Mouse (Mus musculus): ENCODE results near the gene D17H6S53E.

Gene D17H6S53E

DNA sequence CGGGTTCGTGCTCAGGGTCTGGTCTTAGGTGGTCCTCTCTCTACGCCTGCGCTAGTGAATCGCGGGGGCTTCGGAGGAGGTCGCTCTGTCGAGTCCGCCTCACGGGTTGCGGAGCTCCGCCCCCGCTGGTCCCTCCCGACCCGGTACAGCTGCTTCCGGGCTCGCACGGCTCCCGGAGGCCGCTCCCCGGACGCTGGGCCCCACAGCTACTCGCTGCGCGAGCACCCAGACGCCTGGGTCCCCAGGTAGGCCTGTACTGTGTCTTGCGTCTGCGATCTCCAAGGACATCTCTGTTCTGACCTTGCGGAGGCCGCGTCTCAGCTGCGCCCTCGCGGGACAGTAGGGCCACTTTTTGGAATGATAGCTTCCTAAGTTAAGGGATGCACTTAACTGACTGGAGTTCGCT is at the start of gene D17H6S53E:
Gene D17H6S53E, plus strand, starts transcription at position 168 of the 406 bp plus-strand sequence.
- DNase-seq (ENCODE audit: low spot score) = peak; percentile 78

GRCm38 (mm10) chr17:35076507-35077176 is 49.5 kb upstream of the D17H6S53E start, which contains the start of gene Ly6g6e:
Gene Ly6g6e, plus strand, starts transcription at chr17:35076902.
- no peak for DNase-seq (ENCODE audit: low spot score)

DNA sequence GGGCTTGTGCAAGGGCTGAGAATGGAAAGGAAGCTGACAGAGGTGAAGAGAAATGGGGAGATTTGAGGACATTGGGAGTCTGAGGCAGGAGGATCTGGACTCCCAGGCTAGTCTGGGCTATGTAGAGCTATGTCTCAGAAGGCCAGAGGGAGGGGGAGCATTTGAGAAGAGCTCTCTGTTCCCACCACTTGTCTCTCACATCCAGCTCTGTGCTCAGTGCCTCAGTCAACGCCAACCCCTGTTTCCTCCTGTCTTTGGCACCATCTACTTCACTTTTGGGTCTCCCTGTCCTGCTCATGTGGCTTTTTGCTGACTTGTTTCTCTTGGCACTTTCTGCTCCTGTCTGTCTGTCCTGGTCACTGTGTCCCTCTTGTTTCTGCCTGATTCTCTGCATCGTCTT is 48.9 kb upstream of the D17H6S53E start:
- no peak for DNase-seq (ENCODE audit: low spot score)

- no peak for DNase-seq (ENCODE audit: low spot score)
Measured at GRCm38 (mm10) chr17:35077786-35078233, 48.4 kb upstream of the D17H6S53E start, which contains the start of gene Ly6g6d. Gene Ly6g6d, minus strand, starts transcription at chr17:35078065.

DNA sequence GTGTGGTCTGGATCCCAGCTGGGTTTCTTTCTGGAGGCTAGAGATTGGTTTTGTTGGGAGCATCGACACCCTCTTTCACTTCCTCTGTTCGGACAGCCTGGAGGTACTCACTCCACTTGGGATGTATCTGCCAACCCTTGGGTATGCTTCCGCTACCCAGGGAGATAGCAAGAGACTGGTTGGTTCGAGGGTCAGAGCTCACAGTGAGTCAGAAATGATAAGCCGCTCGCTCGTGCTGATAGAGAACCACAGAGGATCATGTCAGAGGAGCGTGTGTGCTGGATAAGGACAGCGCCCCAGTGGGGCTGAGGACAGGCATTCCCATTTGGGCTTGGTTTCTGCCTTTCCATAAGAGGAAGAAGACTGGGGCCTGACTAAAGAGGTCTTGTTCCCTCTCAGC is 46.4 kb upstream of the D17H6S53E start:
- no peak for DNase-seq (ENCODE audit: low spot score)

GRCm38 (mm10) chr17:35080248-35080647 is 45.9 kb upstream of the D17H6S53E start:
- DNase-seq (ENCODE audit: low spot score) = no peak

DNA sequence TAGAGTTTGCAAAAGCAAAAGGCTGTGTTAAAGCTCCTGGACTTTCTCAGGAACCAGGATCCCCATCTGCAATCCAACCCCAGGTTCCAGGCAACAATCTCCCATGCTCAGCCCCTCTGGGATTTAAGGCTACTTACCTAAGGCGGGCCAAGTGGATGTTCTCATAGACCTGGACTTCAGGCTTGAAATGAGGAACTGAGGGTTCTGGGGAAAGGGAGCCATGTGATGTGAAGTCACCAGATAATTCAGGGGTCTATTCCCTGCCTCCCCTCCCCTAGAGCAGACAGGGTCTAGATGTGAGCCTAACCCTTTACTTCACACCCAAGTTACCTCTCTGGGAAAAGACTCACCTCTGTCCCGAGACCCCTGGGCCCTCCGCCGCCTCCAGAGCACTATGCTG is 45.5 kb upstream of the D17H6S53E start:
- no peak for DNase-seq (ENCODE audit: low spot score)

DNA sequence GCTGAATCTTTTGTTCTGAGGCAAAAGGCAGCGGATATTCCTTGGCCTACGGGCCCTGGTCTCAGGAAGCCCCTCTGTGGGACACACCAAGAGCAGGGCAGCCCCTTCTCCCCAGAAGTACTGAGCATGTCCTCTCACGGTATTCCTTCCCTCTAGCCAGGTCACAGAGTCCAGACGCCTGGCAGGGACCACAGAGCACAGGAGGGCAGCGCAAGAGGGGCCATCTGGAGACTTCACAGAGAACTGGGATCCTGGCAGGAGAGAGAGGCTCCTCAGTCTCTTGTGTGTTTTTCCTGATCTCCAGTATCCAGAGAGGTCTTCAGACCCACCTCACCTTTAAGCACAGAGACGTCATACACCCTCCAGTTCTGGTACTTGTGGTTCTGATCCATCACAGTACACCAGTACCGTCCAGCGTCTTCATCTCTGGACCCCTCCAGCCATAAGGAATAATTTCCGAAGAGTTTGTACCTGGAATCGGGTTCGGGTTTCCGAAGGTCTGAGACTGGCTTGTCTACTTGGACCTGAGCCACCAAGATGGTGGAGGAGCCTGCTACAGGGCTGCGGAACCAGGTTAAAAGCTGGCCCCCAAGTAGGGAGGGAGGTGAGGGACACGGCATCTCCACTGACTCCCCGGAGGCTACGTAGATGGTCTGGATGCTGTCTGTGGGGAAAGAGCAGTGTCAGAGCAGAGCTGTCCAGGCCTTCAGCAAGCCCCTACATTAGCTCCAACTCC is 43.2 kb upstream of the D17H6S53E start:
- no peak for DNase-seq (ENCODE audit: low spot score)

GRCm38 (mm10) chr17:35083929-35084497 is 42.2 kb upstream of the D17H6S53E start:
- DNase-seq (ENCODE audit: low spot score) = no peak

DNA sequence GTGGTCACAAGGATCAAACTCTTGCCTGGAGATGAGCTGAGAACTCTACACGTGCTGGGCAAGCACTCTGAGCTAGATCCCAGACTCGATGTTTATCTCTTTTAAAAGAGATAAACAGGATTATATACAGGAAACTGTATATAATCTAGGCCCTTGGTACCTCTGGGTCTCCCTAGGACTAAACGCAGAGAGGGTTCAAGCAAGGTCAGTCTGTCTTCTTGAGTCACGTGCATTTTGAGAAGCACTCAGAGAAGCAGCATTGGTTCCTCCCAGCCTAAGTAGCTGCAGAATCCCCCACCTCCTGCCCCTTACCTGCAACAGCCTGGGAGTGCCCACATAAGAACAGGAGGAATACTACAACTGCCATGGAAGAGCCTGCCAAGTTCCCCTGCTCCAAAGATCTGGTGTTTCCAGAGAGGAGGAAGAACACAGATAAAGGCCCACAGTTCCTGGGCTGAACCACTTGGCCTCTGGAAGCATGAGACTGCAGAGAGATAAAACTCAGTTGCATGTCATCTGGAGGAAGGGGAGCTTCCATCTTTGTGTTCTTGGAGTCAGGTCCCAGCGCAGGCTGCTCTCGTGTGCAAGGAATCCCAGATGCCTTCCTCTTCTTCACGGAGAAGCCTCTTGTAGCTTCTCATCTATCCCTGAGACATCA is 40.8 kb upstream of the D17H6S53E start, which contains the start of gene Ly6g6f:
Gene Ly6g6f, minus strand, starts transcription at position 403 of the 658 bp plus-strand sequence.
- DNase-seq (ENCODE audit: low spot score) = no peak

- DNase-seq (ENCODE audit: low spot score) = peak; percentile 41
Measured at GRCm38 (mm10) chr17:35088151-35088550, 38.0 kb upstream of the D17H6S53E start.

GRCm38 (mm10) chr17:35088825-35089644 is 37.1 kb upstream of the D17H6S53E start, which contains the start of gene Abhd16a:
Gene Abhd16a, plus strand, starts transcription at chr17:35089263.
- DNase-seq (ENCODE audit: low spot score) = peak; percentile 90

DNA sequence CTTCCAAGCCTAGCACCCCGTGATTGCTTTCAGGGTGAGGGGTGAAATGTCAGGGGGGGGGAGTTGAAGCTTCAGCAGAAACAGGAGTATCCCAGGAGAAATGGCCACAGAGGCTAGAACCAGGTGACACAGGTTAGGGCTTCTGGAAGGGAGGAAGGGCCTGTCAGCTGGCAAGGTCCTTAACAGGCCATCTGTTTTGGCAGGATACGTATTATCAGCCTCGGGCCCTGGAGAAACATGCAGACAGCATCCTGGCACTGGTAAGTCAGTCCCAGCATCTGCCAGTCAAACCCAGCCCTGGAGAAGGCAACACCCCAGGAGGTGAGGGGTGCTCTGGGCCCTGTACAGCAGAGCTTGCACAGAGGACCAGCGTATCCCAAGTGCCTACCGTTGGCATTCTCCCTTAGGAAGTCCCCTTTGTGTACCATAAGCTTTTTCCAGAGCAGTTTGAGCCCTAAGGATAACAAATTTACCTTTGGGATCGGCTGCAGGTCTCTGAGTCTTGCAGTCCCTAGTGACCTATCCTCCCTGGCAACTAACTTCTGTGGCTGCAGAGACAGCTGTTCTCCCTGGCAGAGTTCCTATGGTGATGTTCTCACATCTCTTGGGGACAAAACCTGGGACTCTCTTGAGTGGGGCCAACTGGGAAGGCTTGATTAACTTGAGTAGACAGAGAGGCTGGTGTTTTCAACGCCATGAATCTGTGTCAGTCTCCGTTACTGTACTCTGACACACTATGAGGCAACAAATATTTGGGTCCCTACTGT is 35.8 kb upstream of the D17H6S53E start:
- no peak for DNase-seq (ENCODE audit: low spot score)

GRCm38 (mm10) chr17:35092403-35093198 is 33.6 kb upstream of the D17H6S53E start:
- no peak for DNase-seq (ENCODE audit: low spot score)

DNA sequence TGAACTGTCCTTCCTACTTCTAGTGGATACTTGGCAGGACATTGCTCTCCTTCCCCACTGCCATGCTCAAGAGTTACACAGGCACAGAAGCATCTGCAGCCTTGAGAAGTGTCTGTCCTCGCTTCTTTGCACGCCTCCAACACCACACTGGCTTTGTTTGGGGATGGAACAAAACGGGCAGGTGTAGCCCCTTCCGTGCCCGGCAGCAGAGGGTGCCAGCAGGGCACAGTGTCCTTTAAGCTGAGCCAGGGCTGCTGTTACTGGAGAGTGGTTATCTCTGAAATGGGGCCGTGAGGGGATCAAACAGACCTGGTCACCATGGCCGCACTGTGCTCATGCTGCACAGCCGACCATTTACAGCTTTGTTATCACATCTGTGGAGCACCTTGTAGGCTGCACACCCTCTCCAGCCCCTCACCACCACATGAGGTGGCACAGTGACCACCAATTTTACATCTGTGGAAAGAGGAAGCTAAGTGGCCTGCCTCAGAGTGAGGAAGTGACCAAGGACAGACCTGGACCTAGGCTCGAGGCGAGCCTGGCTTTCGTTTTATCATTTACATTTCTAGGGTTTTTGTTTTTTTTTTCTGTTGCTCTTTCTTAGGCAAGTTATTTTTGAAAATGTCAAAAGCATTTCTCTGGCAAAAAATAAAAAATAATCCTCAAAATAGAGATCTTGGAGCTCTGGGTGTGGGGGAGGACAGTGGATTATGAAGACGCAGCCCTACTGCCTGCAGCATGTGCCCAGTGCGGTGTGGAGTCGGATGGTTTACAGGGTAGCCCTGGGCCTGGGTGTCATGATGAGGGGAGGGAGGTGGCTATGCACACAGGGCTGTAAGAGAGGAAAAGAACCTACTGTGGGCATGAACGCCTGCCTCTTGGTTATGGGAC is 31.5 kb upstream of the D17H6S53E start:
- no peak for DNase-seq (ENCODE audit: low spot score)

GRCm38 (mm10) chr17:35096597-35096996 is 29.6 kb upstream of the D17H6S53E start:
- no peak for DNase-seq (ENCODE audit: low spot score)

DNA sequence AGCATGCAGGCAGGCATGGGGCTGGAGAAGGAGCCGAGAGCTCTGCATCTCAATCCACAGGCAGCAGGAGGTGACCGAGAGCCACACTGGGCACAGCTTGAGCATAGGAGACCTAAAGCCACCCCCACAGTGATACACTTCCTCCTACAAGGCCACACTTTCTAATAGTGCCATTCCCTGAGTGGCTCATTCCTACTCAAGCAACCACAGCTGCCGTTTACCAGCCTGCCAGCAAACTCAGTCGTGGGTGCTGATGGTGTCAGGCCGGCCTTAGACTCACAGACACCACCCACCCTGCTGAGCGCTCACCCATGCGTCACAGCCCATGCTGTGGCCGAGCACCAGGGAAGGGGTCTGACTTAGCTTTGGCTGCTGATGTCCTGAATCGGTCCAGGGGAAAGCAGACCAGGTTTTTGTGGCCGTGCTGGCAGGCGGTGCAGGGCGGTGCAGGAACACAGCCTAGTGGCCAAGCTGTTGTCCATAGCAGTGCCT is 29.0 kb upstream of the D17H6S53E start:
- no peak for DNase-seq (ENCODE audit: low spot score)

GRCm38 (mm10) chr17:35100196-35100765 is 25.9 kb upstream of the D17H6S53E start:
- DNase-seq (ENCODE audit: low spot score) = no peak

Data from T-cell, adult 2 months (primary cell).